Mouse (Mus musculus) midbrain, embryonic 11.5 days (tissue): ENCODE data around the gene Cactin. TPM values are rescaled to one million over a fixed set of nuclear protein-coding genes. Genes with fewer than 3 reads are reported as not detected.

Source experiments
- ATAC-seq: fragments of 200-750 bp; cut with Nextera tagmentation; 2 replicates; pipeline ENCODE4 v1.8.0; 2017; ENCODE audit warnings: moderate TSS enrichment, moderate library complexity; ENCODE audit not compliant: low FRiP score
- DNase-seq: peaks from one replicate; pipeline ENCODE4 v3.0.0; 2015; ENCODE audit warnings: low spot score; ENCODE audit errors: missing footprints
- H3K27ac ChIP-seq: fragments of 300-500 bp; sonication (generic); 2 replicates; pipeline ENCODE4 v1.5.1; 2014; ENCODE audit warnings: low read depth, low read length
- H3K27me3 ChIP-seq: fragments of 300-500 bp; sonication (generic); 2 replicates; pipeline ENCODE4 v1.6.1; 2014; ENCODE audit warnings: mild to moderate bottlenecking, low read length, moderate library complexity, mixed read lengths; ENCODE audit not compliant: control insufficient read depth, insufficient read depth
- H3K36me3 ChIP-seq: fragments of 300-500 bp; sonication (generic); 2 replicates; pipeline ENCODE4 v1.6.1; 2014; ENCODE audit warnings: mild to moderate bottlenecking, low read length, moderate library complexity, mixed read lengths; ENCODE audit not compliant: control insufficient read depth, insufficient read depth
- H3K4me1 ChIP-seq: fragments of 300-500 bp; sonication (generic); 2 replicates; pipeline ENCODE4 v1.6.1; 2014; ENCODE audit warnings: low read length; ENCODE audit not compliant: control insufficient read depth, insufficient read depth
- H3K4me2 ChIP-seq: fragments of 300-500 bp; sonication (generic); 2 replicates; pipeline ENCODE4 v1.6.1; 2014; ENCODE audit warnings: mild to moderate bottlenecking, moderate library complexity
- H3K4me3 ChIP-seq: fragments of 300-500 bp; sonication (generic); 2 replicates; pipeline ENCODE4 v1.5.1; 2014; ENCODE audit warnings: low read depth, low read length
- H3K9ac ChIP-seq: fragments of 300-500 bp; sonication (generic); 2 replicates; pipeline ENCODE4 v1.6.1; 2014; ENCODE audit warnings: low read length
- H3K9me3 ChIP-seq: fragments of 300-500 bp; sonication (generic); 2 replicates; pipeline ENCODE4 v1.6.1; 2016; ENCODE audit warnings: low read length; ENCODE audit not compliant: control insufficient read depth
- WGBS: fragments of 180-500 bp; shearing (Covaris S2); extraction: QIAGEN DNeasy Blood & Tissue Kit; methylation state at CpG from one replicate; pipeline ENCODE4 v1.1.7; 2014; 5-methylcytosine and 5-hydroxymethylcytosine counted together
- polyA plus RNA-seq: library from polyadenylated mRNA; unstranded; fragments of >200 nt; fragmentation: Nextera tagmentation; extraction: Ambion mirVana; gene quantifications from 2 replicates; pipeline ENCODE4 v1.2.1, GENCODE M21; 2014

The Cactin gene
- polyA plus RNA-seq, 1 experiment from 2014 or later = 36.8 TPM

DNA sequence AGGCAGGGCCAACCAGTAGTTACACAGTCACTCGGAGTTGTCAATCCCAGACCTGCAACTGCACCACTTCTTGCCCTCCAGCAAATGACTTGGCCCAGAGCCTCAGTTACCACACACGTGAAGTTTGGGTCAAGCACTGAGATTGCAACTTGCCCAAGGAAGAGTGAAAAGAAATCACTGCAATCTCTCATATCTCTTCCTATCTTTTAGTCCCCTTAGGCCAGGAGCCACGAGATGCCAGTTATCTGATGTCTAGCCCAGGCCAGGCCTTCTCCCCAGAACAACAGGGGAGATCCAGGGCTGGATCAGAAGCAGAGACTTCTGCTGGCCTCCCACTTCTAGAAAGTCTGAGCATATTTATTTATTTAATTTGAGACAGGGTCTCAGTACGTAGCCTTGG is 34.6 kb downstream of the Cactin start:
- H3K4me3 ChIP-seq = no peak overlapping the region
- H3K4me2 ChIP-seq = no peak overlapping the region
- H3K9me3 ChIP-seq = no peaks in the 10 kb centered on the region
- WGBS = 84% methylated on average over 4 of the region's 4 CpGs
- no peak overlapping the region for H3K9ac ChIP-seq
- H3K36me3 ChIP-seq = no peaks in the 10 kb centered on the region
- no peak for ATAC-seq
- no peaks in the 10 kb centered on the region for H3K27me3 ChIP-seq
- H3K4me1 ChIP-seq = peaks cover 20% of the 10 kb centered on the region
- DNase-seq = no peak
- H3K27ac ChIP-seq = no peak overlapping the region

DNA sequence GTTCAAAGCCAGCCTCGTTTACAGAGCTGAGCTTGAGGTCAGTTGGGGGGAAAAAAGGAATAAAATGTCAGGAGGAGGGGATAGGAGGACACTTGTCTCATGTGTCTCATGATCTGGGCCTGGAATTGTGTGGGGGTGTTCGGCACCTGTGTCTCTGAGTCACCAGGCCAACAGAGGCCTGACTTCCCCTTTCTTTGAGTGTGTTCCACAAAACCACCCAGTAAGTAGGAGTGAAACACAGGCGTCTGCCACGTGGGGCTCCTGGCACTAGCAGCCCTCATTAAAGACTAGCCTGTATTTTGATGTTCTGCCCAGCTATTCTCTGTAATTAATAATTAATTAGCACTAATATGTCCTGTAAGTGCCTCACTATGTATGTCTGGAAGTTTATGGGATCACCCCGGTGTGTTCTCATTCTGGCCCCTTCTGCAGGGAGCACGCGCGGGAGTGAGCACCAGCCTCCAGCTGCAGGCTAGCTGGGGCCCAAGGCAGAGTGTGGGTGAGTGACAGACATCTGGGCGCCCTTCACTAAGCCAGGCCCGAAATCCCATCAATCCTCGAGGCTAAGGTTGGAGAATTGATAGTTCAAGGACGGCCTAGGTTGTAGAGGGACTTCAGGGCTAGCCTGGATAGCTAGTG is 35.6 kb downstream of the Cactin start:
- no peaks in the 10 kb centered on the region for H3K36me3 ChIP-seq
- no peak overlapping the region for H3K9ac ChIP-seq
- H3K27ac ChIP-seq = no peak overlapping the region
- 60% methylated on average over 12 of the region's 12 CpGs for WGBS
- no peaks in the 10 kb centered on the region for H3K9me3 ChIP-seq
- peaks cover 25% of the 10 kb centered on the region for H3K4me1 ChIP-seq
- DNase-seq (peak; percentile 82), ATAC-seq (peak; percentile 1; the same call in 1 of the 2 replicates)
- no peak overlapping the region for H3K4me2 ChIP-seq
- H3K4me3 ChIP-seq = no peak overlapping the region
- no peaks in the 10 kb centered on the region for H3K27me3 ChIP-seq

GRCm38 (mm10) chr10:81356991-81357844 is 36.3 kb downstream of the Cactin start, which contains the start of gene Mfsd12:
Mfsd12 (plus strand) TSS chr10:81357491.
- peak; percentile 98 for DNase-seq
- Histone ChIP-seq H3K9ac (peak within 1 kb of the TSS; percentile 78), H3K27ac (no peak within 1 kb of the TSS), H3K27me3 (no peaks in the 10 kb centered on the region), H3K4me2 (peak within 1 kb of the TSS; percentile 96), H3K36me3 (no peaks in the 10 kb centered on the region), H3K9me3 (no peaks in the 10 kb centered on the region), H3K4me3 (peak within 1 kb of the TSS; percentile 65), H3K4me1 (peaks cover 25% of the 10 kb centered on the region)
- 2% methylated on average over 79 of the region's 79 CpGs for WGBS
- peak; percentile 92 for ATAC-seq

GRCm38 (mm10) chr10:81358209-81358608 is 37.3 kb downstream of the Cactin start:
- H3K4me1 ChIP-seq = peaks cover 28% of the 10 kb centered on the region
- peak overlapping the region; percentile 65 for H3K4me3 ChIP-seq
- peak overlapping the region; percentile 78; the same call in 1 of the 2 replicates for H3K9ac ChIP-seq
- no peaks in the 10 kb centered on the region for H3K9me3 ChIP-seq
- no peak overlapping the region for H3K27ac ChIP-seq
- WGBS = 25% methylated on average over 4 of the region's 4 CpGs
- peaks cover 4% of the 10 kb centered on the region; the same call in 1 of the 2 replicates for H3K27me3 ChIP-seq
- ATAC-seq (no peak), DNase-seq (no peak)
- peak overlapping the region; percentile 96 for H3K4me2 ChIP-seq
- no peaks in the 10 kb centered on the region for H3K36me3 ChIP-seq

- Histone ChIP-seq H3K4me1 (peaks cover 34% of the 10 kb centered on the region), H3K4me3 (no peak overlapping the region), H3K9me3 (no peaks in the 10 kb centered on the region), H3K27ac (no peak overlapping the region), H3K36me3 (no peaks in the 10 kb centered on the region), H3K4me2 (no peak overlapping the region), H3K27me3 (peaks cover 7% of the 10 kb centered on the region), H3K9ac (no peak overlapping the region; the same call in 1 of the 2 replicates)
- WGBS = 48% methylated on average over 1 of the region's 1 CpGs
- DNase-seq (no peak), ATAC-seq (no peak)
Observed at GRCm38 (mm10) chr10:81358841-81359240, 37.9 kb downstream of the Cactin start.

DNA sequence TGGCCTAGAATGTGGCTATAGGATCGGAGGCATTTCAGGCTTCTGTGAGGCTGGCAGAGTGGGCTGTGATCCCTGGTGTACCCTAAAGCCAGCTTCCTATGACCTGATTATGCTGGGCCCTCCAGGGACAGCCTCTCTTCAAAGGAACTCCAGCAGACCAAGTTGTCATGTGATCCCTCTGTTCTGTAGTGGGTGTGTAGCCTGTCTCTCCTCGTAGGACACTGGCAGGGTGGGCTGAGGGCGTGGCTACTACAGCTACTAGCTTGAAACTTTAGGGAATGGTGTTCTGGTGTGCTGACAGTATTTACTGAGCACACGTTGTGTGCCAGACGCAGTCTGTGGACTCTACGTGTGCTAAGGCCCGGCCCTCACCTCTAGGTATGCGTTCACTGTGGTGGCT is 39.8 kb downstream of the Cactin start:
- 0 out of 2 replicates have a peak overlapping the region, but pooled peaks have one; percentile 7 for H3K9ac ChIP-seq
- H3K4me1 ChIP-seq = peaks cover 51% of the 10 kb centered on the region
- 73% methylated on average over 8 of the region's 8 CpGs for WGBS
- H3K27ac ChIP-seq = no peak overlapping the region
- ATAC-seq (no peak), DNase-seq (no peak)
- H3K36me3 ChIP-seq = no peaks in the 10 kb centered on the region
- H3K4me2 ChIP-seq = no peak overlapping the region
- no peak overlapping the region for H3K4me3 ChIP-seq
- H3K27me3 ChIP-seq = peaks cover 11% of the 10 kb centered on the region
- H3K9me3 ChIP-seq = no peaks in the 10 kb centered on the region

DNA sequence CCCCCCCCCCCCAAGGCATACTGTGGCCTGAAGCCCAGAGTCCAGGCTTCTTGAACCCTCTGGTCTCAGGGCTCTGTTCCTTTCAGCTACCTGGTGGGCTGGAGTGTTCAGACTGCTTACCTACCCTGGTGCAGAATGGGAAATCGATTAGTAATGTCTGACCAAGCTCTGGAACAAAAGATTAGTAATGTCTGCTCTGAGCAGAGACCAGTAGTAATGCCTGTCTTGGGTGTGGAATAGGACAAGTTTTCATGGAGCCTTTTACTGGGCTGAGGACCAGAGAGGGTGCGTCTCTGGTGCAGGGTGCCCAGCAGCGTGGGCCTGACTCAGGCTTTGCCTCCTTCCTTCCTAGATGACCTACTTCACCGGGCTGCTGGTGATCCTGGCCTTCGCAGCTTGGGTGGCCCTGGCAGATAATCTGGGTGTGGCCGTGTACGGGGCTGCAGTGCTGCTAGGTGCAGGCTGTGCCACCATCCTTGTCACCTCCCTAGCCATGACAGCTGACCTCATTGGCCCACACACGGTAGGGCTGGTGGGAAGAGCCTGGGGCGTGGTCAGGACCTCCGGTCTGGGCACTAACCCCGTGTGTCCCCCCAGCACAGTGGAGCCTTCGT is 41.5 kb downstream of the Cactin start:
- Histone ChIP-seq H3K36me3 (peaks cover 6% of the 10 kb centered on the region; the same call in 1 of the 2 replicates), H3K9me3 (no peaks in the 10 kb centered on the region), H3K4me2 (no peak overlapping the region), H3K9ac (no peak overlapping the region), H3K4me1 (peaks cover 61% of the 10 kb centered on the region), H3K4me3 (no peak overlapping the region), H3K27ac (no peak overlapping the region), H3K27me3 (peaks cover 11% of the 10 kb centered on the region)
- peak; percentile 86 for DNase-seq
- no peak for ATAC-seq
- 77% methylated on average over 12 of the region's 12 CpGs for WGBS

DNA sequence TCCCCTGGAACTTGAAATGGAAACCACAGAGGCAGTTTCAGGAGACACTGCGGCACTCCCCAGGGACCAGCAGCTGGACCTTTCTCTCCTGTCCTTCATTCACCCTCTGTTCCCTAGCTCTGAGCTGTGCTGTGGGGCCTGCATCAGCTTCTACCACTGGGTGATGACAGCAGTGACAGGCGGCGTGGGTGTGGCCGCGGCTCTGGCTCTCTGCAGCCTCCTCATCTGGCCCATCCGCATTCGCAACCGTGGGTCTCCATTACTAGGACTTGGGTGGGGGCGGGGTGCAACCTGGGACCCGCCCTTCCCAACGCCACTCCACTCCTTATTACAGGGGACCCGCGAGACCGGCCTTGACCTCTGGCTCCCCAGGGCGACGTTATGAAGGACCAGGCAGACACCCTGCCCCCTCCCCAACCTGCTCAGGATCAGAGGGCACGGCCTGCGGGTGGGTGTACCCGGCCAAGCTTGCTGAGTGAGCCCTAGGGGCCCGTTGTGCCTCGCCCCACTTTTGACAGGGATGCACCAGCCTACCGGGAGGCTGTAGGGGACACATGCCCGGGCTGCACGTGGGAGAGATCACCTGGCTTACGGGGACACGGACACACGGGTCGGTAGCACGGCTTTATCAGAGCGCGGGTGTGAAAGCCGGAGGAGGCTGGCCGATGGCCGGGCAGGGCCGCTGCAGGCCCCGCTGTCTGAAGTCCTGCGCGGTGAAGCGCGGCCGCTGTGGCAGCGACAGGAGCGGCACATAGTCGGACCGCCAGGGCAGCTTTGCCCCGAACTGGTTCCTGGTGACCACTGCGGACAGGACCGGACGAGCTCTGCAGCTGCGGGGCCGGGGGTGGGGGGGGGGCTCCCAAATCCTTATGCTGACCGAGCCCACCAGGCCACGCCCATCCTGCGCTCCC is 42.8 kb downstream of the Cactin start:
- no peak for DNase-seq
- ATAC-seq = no peak

More for the DNA sequence above, 42.8 kb downstream of the Cactin start:
- peak overlapping the region; percentile 28 for H3K4me3 ChIP-seq
- no peak overlapping the region; the same call in 1 of the 2 replicates for H3K27ac ChIP-seq
- H3K27me3 ChIP-seq = peaks cover 11% of the 10 kb centered on the region
- H3K4me1 ChIP-seq = peaks cover 50% of the 10 kb centered on the region
- H3K9me3 ChIP-seq = no peaks in the 10 kb centered on the region
- 8% methylated on average over 54 of the region's 54 CpGs for WGBS
- peak overlapping the region; percentile 52 for H3K4me2 ChIP-seq
- H3K9ac ChIP-seq = peak overlapping the region; percentile 57
- H3K36me3 ChIP-seq = peaks cover 13% of the 10 kb centered on the region
